Comparison of ENCODE assay signal across 16 mouse cellular contexts in genomic region chr9:104130141-104130755, GRCm38 (mm10). TPM values are rescaled to one million over a fixed set of nuclear protein-coding genes. Genes with fewer than 3 reads are reported as not detected.
DNase-seq lines count a peak whose midpoint lies in the region; ATAC-seq lines count a peak whose summit lies in the region.
"Had no signal": no experiment of that assay in that cellular context is flagged by ENCODE, and none has a peak within 500 bp of the region (broad histone marks: within the 10 kb centered on the region; RNA-seq: fewer than 3 reads in every experiment).

No protein-coding gene starts in this region.

- peak; percentile 13 to 31 for DNase-seq in kidney, postnatal 4 days
- DNase-seq in kidney, adult 9 months, result no peak
- no peak for DNase-seq in forebrain, embryonic 10.5 days (ENCODE audit: extremely low spot score, low spot score)
- DNase-seq in left cerebral cortex, postnatal 36 days (ENCODE audit: low spot score in 2 of 2), result no peak
- DNase-seq: adrenal gland, adult 2 months; cerebellum, postnatal 36 days; layer of hippocampus, postnatal 36 days; thymus, postnatal 14 days had no signal

- no peak overlapping the region for H3K9ac ChIP-seq in embryonic facial prominence, embryonic 15.5 days
- H3K9ac ChIP-seq in heart, embryonic 15.5 days, result no peak overlapping the region
- H3K9ac ChIP-seq in limb, embryonic 15.5 days, result no peak overlapping the region
- H3K9ac ChIP-seq: hindbrain, embryonic 12.5 days; liver, embryonic 12.5 days had no signal

- no peaks in the 10 kb centered on the region for H3K9me3 ChIP-seq in embryonic facial prominence, embryonic 15.5 days (replicated peaks)
- H3K9me3 ChIP-seq in heart, embryonic 15.5 days (replicated peaks), result no peaks in the 10 kb centered on the region
- H3K9me3 ChIP-seq in limb, embryonic 15.5 days, result no peaks in the 10 kb centered on the region
- no peaks in the 10 kb centered on the region for H3K9me3 ChIP-seq in forebrain, embryonic 10.5 days
- H3K9me3 ChIP-seq: hindbrain, embryonic 12.5 days; liver, embryonic 12.5 days; midbrain, embryonic 10.5 days had no signal

- peak overlapping the region; percentile 55; the same call in 1 of the 2 replicates for H3K27ac ChIP-seq in embryonic facial prominence, embryonic 15.5 days (replicated peaks)
- H3K27ac ChIP-seq in heart, embryonic 15.5 days, result peak overlapping the region; percentile 47; the same call in 1 of the 2 replicates
- peak overlapping the region; percentile 1; the same call in 1 of the 2 replicates for H3K27ac ChIP-seq in limb, embryonic 15.5 days
- H3K27ac ChIP-seq in forebrain, embryonic 10.5 days, result no peak overlapping the region
- H3K27ac ChIP-seq: hindbrain, embryonic 12.5 days; liver, embryonic 12.5 days; midbrain, embryonic 10.5 days had no signal

- no peaks in the 10 kb centered on the region for H3K36me3 ChIP-seq in embryonic facial prominence, embryonic 15.5 days
- H3K36me3 ChIP-seq in heart, embryonic 15.5 days, result no peaks in the 10 kb centered on the region
- H3K36me3 ChIP-seq in limb, embryonic 15.5 days, result no peaks in the 10 kb centered on the region
- no peaks in the 10 kb centered on the region for H3K36me3 ChIP-seq in forebrain, embryonic 10.5 days (replicated peaks)
- H3K36me3 ChIP-seq: hindbrain, embryonic 12.5 days; midbrain, embryonic 10.5 days had no signal

- no peaks in the 10 kb centered on the region for H3K27me3 ChIP-seq in embryonic facial prominence, embryonic 15.5 days
- no peaks in the 10 kb centered on the region for H3K27me3 ChIP-seq in heart, embryonic 15.5 days
- no peaks in the 10 kb centered on the region for H3K27me3 ChIP-seq in limb, embryonic 15.5 days
- H3K27me3 ChIP-seq in forebrain, embryonic 10.5 days (ENCODE audit: poor library complexity, severe bottlenecking), result no peaks in the 10 kb centered on the region
- H3K27me3 ChIP-seq: hindbrain, embryonic 12.5 days; liver, embryonic 12.5 days; Patski had no signal

- intact Hi-C loops in left cerebral cortex, postnatal 36 days (cut with DNase I), result no loop called here

- no peak overlapping the region for H3K4me2 ChIP-seq in embryonic facial prominence, embryonic 15.5 days (replicated peaks)
- H3K4me2 ChIP-seq in heart, embryonic 15.5 days, result no peak overlapping the region
- H3K4me2 ChIP-seq in limb, embryonic 15.5 days, result no peak overlapping the region
- H3K4me2 ChIP-seq: hindbrain, embryonic 12.5 days; liver, embryonic 12.5 days had no signal

- no peak overlapping the region for H3K4me3 ChIP-seq in embryonic facial prominence, embryonic 15.5 days (replicated peaks)
- H3K4me3 ChIP-seq in heart, embryonic 15.5 days, result no peak overlapping the region
- no peak overlapping the region for H3K4me3 ChIP-seq in limb, embryonic 15.5 days
- H3K4me3 ChIP-seq in forebrain, embryonic 10.5 days, result no peak overlapping the region
- H3K4me3 ChIP-seq: hindbrain, embryonic 12.5 days; liver, embryonic 12.5 days; midbrain, embryonic 10.5 days had no signal

- 0 out of 2 replicates have a peak, but pooled peaks cover 13% of the 10 kb centered on the region for H3K4me1 ChIP-seq in embryonic facial prominence, embryonic 15.5 days
- H3K4me1 ChIP-seq in heart, embryonic 15.5 days (replicated peaks), result peaks cover 8% of the 10 kb centered on the region
- no peaks in the 10 kb centered on the region for H3K4me1 ChIP-seq in limb, embryonic 15.5 days
- H3K4me1 ChIP-seq in forebrain, embryonic 10.5 days, result peaks cover 35% of the 10 kb centered on the region
- H3K4me1 ChIP-seq: liver, embryonic 12.5 days had no signal

- ATAC-seq in embryonic facial prominence, embryonic 15.5 days (ENCODE audit: insufficient number of reproducible peaks, low FRiP score, low TSS enrichment, low read depth), result peak; percentile 65; the same call in 1 of the 2 replicates
- ATAC-seq in heart, embryonic 15.5 days (replicated peaks; ENCODE audit: insufficient number of reproducible peaks, insufficient read depth, low FRiP score, low read depth), result peak; percentile 76
- peak; percentile 63 for ATAC-seq in limb, embryonic 15.5 days (ENCODE audit: insufficient number of reproducible peaks, low FRiP score, low TSS enrichment, low read depth)
- ATAC-seq: CD4-positive, CD25-positive, alpha-beta regulatory T cell, adult 4 months; liver, embryonic 12.5 days; Patski had no signal

- WGBS in embryonic facial prominence, embryonic 15.5 days, result 75% methylated on average over 9 of the region's 9 CpGs
- WGBS in heart, embryonic 15.5 days, result 66% methylated on average over 9 of the region's 9 CpGs
- 82% methylated on average over 9 of the region's 9 CpGs for WGBS in limb, embryonic 15.5 days
- 86% methylated on average over 9 of the region's 9 CpGs for WGBS in forebrain, embryonic 10.5 days

RNA-seq across cellular contexts. Expression of gene Ackr4, which starts 3.5 kb away (rescaled TPM):
- 6.4 and 6.9 TPM in 2 replicates for polyA plus RNA-seq in embryonic facial prominence, embryonic 15.5 days (2015; fragmentation: Nextera tagmentation; extraction: Ambion mirVana)
- 5.5 and 7.8 TPM in 2 replicates for polyA plus RNA-seq in heart, embryonic 15.5 days (2015; fragmentation: Nextera tagmentation; extraction: Ambion mirVana)
- 4.8 and 6.9 TPM in 2 replicates for polyA plus RNA-seq in limb, embryonic 15.5 days (2015; fragmentation: Nextera tagmentation; extraction: Ambion mirVana)
- polyA plus RNA-seq in forebrain, embryonic 10.5 days (2016; fragmentation: Nextera tagmentation; extraction: Ambion mirVana), result 0.46 and 0.54 TPM in 2 replicates
- total RNA-seq in left cerebral cortex, postnatal 36 days (2021), result under 1 TPM in 1 of 2 experiments, not detected in 1; 0.12 TPM
- total RNA-seq: layer of hippocampus, postnatal 36 days had no signal

Comparison
In these comparisons a context has a peak if more than half of its experiments do, and no peak if none do; other contexts are left out.
1. DNase-seq: peak in kidney, postnatal 4 days (2 of 2); none in kidney, adult 9 months (single experiment), forebrain, embryonic 10.5 days (single experiment) and left cerebral cortex, postnatal 36 days (0 of 2).
2. Peak in every context shown above with its lines, with median percentiles within 50 percentile points of each other: ATAC-seq.